Mouse (Mus musculus) hindlimb bud, embryonic 11.5 days (tissue): ENCODE data around the gene Psmd1.
"Not testable (repeated sequence)": the region's sequence is repeated elsewhere in the genome, so short reads cannot be mapped to it uniquely, and the experiment has no call there.

ENCODE experiments used
- DNase-seq: peaks from one replicate; pipeline ENCODE4 v3.0.0-alpha.2; 2012; ENCODE audit warnings: low read depth, low spot score; ENCODE audit errors: extremely low spot score

Gene Psmd1

DNA sequence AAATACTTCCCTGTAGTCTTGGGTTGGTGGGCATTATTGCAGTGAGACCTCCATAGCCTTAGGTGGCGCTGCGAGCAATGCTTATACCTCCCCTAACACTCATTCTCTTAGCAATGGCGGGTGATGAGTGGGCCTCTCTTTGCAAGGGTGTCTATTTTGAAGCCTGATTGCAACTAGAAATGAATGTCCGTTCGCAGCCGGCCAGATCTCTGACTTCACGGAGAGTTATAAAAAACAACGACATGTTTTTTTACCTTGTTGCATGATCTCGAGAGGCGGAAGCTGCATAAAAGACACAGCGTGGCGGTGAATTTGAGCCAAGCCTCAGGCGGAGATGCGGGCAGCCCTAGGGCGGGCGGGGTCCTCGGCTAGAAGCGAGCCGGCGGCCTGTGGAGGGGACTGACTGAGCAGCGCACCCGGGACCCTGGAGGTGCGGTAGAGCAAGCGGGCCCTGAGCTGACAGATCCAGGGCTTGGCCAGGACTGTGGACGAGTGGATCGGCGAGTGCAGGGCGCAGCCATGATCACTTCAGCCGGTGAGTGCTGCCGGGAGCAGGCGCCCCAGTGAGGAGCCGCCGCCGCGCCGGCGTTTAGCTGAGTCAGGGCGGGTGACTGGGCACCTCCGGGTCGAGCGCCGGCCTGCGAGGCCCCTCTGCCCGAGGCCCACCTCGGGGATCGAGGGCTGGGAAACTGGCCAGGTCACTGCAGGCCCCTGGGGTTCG is at the start of gene Psmd1:
Gene Psmd1, plus strand, starts transcription at position 117 of the 721 bp plus-strand sequence.
- DNase-seq = peak; percentile 90

GRCm38 (mm10) chr1:86015758-86016157 is 48.4 kb upstream of the Psmd1 start:
- not testable (repeated sequence) for DNase-seq

DNA sequence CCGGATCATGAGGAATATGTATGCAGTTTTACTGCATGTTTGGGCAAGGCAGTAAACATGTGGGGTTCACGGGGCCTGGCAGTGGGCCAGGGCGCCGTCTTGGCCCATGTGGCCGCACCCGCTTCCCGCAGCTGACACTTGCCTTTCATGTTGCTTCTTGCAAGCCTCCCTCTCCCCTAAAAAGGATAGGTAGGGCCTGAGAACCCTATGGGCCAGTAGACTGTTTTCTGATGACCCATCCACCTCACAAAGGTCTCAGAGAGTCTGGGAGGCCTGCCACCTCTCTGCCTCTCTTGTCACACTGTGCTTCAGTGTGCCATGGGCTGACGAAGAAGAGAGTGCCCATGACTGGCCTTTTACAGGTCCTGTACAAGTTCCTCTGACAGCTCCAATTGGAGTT is 47.7 kb upstream of the Psmd1 start, which contains the start of gene Spata3:
Gene Spata3, plus strand, starts transcription at position 301 of the 400 bp plus-strand sequence.
- DNase-seq = no peak

DNA sequence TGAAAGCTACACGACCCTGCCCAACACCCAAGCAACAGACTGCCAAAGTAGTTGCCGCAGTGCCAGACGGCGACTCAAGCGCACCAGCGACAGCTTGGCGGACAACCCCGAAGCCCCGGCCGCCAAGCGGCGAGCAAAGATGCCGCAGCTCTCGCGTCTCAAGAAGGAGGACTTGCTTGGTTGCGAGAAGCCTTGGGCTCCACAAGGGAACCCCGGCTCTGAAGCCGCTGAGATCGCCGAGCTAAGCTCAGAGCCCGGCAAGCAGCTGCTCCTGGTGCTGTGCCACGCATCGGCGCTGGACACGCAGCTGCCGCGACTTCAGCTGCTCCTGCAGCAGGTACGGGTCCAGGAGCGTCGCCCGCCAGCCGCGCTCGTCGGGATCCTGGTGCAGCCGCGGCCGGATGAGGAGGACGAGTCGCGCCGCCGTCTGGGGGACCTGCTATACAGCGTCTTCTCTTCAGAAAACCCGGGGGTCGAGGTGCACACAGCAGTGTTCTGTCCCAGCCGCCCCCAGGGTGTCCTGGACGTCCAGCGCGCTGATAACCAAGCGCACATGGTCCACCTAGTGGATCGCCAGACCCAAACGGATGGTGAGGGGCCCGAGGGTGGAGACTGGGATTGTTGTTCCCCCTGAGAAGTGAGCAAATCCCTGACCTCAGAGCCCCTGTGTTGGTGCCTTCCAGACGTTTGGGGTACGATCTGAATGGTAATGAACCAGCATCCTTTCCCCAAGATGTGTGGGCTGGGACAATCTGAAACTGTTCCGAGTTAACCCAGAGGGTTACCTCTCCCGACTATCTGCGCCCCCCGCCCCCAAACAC is 45.7 kb upstream of the Psmd1 start:
- peak; percentile 24 for DNase-seq

GRCm38 (mm10) chr1:86021365-86021989 is 42.7 kb upstream of the Psmd1 start:
- DNase-seq = no peak

DNA sequence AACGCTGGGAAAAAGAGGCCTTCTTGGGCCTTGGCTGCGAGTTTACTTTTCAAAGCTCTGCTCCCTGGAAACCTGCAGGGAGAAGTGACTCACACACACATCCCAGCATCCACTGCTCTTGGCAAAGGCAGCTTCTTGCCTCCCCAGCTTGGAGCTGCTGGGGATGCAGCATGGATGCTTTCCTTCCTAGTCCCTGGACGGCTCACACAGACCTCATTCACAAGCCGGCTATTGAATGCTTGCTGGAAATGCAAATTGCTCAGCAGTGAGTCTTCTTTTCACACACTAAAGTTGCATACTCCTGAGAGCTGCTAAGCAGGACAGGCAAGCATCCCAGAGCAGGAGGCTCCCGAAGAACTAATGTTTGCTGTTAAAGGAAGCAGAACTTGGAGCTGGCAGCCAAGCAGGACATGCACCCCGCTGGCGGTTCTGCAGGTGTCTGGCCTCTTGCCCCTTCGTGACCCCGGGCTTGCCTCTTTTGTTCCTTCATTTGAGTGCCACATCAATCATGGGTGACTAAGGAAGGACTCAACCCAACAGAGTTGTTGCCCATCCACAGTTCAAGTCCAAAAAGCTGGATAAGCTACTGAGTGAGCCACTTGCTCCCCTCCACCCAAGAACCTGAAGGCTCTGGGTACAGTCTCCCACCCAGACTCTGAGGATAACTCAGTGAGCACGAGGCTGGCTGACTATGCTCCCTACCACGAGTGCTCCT is 31.8 kb upstream of the Psmd1 start:
- DNase-seq = no peak

DNA sequence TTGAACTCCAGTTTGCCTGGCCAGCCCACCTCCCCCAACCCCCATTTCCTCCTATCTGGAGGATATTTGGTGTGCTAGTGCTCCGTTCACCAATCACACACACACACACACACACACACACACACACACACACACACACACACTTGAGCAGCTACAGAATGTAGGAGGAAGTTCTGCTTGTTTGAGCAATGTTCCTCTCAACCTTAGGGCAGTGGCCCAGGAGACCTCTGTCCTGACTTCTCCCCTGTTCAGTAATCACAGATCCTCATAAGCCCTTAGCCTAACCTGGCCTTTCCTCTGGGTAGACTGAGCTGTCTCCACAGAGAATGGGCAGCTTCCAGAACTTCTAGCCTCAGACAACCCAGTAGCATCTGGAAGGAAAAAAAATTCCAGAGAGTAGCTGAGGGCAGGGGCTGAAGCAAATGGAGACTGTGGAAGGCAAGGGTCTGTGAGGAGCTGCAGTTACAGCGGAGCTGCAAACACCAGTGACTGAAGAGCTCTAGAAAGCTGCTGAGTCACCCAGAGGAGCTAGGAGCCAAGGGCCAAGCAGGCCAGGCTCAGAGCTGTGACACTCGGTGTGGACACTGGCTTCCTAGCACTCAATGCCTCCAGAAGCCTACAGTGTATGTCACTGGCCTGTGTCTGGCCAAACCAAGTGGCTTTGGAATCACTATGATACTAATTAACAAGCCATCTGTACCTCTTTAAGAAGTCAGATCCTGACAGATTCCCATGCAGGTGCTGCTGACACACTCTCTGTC is 25.8 kb upstream of the Psmd1 start:
- no peak for DNase-seq

DNA sequence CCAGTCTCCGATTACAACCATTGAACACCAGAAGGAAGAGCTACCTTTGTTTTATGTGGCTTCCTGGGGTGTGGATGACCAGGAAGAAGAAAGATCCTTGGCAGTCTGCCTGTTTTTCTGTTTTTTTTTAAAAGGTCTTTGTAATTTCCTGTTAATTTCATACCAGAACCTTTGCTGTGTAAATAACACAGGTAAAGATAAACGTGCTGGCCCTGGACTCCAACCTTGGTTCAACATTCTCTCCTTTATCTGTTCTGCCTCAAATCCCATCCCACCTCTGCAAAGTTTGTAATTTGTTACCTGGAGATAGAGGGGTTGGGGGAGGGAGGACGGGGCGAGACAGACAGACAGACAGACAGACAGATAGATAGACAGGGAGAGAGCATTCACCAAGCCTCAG is 24.1 kb upstream of the Psmd1 start:
- no peak for DNase-seq

DNA sequence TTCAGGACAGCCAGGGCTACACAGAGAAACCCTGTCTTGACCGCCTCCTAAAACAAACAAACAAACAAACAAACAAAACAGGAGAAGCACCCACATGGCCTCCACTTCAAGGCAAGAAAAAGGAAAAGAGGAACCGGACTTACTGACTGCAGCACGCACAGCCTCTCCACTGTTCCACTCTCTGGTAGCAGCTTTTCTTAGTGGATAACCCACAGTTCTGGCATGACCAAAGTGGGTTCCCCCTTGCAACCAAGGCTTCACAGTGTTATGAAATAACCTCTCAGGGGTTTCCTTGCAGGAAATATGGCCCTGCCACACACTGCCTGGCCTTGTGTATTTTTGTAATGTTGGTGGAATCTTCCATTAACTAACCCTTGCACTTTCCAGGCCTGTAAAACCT is 23.4 kb upstream of the Psmd1 start:
- DNase-seq = no peak

GRCm38 (mm10) chr1:86045056-86045455 is 19.1 kb upstream of the Psmd1 start:
- no peak for DNase-seq

DNA sequence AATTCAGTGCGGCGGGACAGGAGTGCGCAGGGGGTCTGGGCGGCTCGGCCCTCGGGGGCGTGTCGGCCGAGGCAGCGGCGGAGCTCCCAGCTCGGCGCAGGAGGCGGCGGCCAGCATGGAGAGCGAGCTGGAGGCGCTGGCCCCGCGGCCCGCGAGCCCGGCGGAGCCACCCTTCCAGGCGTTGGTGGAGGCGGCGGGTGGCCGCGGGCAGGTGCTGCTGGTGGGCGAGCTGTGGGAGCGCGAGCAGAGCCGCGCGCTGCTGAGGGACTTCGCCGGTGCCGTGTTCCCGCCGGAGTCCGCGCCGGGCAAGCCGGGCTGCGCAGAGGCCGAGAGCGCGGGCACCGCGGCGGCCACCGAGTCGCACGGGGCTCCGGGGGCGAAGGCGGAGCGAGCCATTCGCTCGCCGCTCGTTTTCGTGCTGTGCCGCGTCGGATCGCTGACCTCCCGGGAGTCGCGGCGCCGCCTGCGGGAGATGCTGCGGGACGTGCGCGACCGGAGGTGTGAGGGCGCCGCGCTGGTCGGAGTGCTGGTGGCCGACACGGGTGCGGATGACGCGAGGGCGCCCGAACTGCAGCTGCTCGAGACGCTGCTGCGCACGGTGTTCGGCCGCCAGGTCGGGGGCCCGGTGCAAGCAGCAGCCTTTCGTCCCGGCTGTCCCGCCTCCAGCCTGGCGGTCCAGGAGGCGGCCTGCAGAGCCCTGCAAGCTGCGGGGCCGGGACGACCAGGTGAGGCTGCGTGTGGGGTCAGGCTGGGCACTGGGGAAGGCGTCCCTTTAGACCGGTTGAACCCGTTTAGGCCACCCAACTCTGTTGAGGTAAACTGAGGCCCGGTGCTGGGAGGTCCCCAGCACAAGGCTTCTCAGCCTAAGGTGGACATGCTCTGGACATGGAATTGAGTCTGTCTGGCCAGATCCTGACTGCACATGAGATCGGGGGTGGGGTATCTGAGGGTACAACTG is 18.1 kb upstream of the Psmd1 start, which contains the start of gene 2810459M11Rik:
Gene 2810459M11Rik, plus strand, starts transcription at position 16 of the 958 bp plus-strand sequence.
- no peak for DNase-seq

DNA sequence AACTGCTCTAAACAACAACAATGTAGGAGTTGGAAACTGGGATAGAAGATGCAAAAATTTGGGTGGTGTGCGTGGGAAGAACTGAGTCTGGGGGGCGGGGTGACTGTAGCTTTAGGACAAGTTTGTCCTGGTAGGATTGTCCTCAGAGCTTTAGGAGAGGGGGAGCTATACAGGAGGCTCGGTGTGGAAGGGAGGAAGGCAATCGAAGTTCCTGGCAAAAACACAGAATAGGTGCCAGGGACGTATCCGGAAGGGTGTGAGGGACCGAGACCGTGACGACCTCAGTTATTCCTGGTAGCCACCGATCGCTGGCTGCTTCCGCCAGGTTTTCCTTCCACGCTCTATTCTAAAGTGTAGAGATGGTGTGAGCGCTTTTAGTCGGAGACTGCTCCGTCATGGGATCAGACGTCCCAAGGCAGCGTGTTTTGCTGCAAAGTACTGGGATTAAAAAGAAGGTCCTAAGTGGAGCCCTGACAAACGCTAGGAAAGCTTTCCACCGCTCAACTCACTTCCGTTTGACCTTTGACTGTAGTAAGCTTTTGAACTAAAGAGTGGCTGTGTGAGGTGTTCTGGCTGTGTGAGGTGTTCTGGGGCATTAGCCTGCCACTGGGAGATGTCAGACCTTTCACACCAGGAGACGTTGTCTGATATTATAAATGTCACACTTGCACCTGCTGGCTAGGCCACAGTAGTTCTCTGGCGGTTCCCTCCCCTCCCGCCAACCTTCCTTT is 17.2 kb upstream of the Psmd1 start:
- DNase-seq = no peak

DNA sequence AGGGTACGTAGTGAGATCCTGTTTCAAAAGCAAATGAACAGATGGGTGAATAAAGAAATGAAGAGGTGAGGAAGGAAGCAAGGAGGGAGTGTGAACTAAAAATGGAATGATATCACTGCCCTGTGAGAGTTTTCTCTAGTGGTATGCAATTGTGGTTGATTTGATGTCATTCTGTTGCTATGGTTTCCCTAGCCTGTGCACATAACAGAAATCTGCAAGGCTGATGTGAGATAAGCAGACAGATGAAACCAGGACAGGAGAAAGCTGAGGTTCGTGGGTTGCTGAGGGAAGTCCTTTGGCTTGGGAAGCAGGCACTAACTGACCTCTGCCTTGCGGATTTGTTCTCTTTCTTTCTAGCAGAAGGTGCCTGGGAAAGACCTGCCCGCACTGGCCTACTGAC is 16.0 kb upstream of the Psmd1 start:
- no peak for DNase-seq

DNA sequence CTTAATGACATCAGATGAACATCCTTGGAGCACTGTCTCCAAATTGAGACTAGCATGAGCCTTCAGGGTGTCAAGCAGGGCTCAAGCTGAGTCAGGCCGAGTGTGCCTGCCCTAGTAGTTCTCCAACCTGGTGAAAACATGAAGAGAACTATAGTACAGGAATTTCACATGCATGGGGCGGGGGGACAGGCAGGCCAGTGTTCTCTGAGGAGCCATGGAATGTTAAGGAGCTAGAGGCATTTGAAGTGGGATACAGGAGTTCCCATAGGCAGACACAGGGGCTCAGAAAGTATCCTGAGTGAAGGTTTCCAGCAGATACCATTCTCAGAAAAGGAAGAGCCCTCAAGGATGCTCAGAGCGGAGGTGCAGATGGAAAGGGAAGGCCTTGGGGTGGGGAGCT is 15.4 kb upstream of the Psmd1 start:
- no peak for DNase-seq

GRCm38 (mm10) chr1:86053198-86053921 is 10.8 kb upstream of the Psmd1 start:
- DNase-seq = no peak

DNA sequence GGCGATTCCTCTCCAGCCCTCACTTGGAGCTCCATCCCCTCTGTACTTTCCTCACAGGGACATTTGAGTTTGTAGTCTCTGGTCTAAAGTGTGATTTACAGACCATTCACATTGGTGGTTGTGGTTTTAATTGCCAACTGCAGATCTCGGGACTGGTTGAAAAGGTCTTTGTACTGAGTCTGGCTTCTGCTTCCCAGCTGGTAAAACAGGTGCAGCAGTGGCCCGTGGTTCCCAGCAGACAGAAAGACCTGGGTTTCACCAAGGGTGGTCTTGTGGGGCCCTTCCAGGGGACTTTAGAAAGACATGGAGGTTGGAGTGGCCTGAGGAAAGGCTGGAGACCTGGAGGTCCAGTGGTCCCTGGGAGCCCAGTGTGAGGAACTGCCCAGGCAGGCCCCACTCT is 9.2 kb upstream of the Psmd1 start:
- no peak for DNase-seq

DNA sequence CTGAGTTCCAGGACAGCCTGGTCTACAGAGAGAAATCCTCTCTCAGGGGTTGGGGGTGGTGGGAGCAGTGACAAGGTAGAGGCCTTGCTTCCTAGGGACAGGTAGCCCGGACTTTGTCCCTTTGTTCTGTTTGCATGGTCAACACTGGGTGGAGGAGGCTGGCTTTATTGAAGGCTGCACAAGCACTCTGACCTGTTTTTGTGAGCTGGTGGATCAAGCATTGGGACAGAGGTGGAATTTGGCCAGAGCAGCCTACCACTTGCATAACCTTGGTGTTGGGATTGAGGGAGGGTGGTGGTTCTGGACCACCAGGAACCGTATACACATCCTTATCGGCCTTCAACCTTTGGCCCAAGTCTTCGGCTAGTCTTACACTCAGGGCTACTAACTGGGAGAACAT is 7.9 kb upstream of the Psmd1 start:
- DNase-seq = no peak
